Mouse (Mus musculus) lung, embryonic 14.5 days (tissue): Measurements from ENCODE around the gene Kif3a. TPM values are rescaled to one million over a fixed set of nuclear protein-coding genes. Genes with fewer than 3 reads are reported as not detected.

Experiments
- ATAC-seq: fragments of 200-750 bp; cut with Nextera tagmentation; 2 replicates; pipeline ENCODE4 v1.8.0; 2017; ENCODE audit warnings: mild to moderate bottlenecking, moderate TSS enrichment, moderate library complexity; ENCODE audit not compliant: insufficient read depth
- DNase-seq: peaks from one replicate; pipeline ENCODE4 v3.0.0-alpha.2; 2015
- H3K27ac ChIP-seq: fragments of 300-500 bp; sonication (generic); 2 replicates; pipeline ENCODE4 v1.5.1; 2014; ENCODE audit warnings: low read depth, mild to moderate bottlenecking, moderate library complexity
- H3K27me3 ChIP-seq: fragments of 300-500 bp; sonication (generic); 2 replicates; pipeline ENCODE4 v1.6.1; 2014; ENCODE audit warnings: low read length, control low read depth; ENCODE audit not compliant: insufficient read depth
- H3K36me3 ChIP-seq: fragments of 300-500 bp; sonication (generic); 2 replicates; pipeline ENCODE4 v1.6.1; 2014; ENCODE audit warnings: control low read depth; ENCODE audit not compliant: insufficient read depth
- H3K4me1 ChIP-seq: fragments of 300-500 bp; sonication (generic); 2 replicates; pipeline ENCODE4 v1.6.1; 2014; ENCODE audit warnings: antibody characterized with exemption, control low read depth; ENCODE audit not compliant: insufficient read depth
- H3K4me2 ChIP-seq: fragments of 300-500 bp; sonication (generic); 2 replicates; pipeline ENCODE4 v1.6.1; 2014; ENCODE audit warnings: mild to moderate bottlenecking
- H3K4me3 ChIP-seq: fragments of 300-500 bp; sonication (generic); 2 replicates; pipeline ENCODE4 v1.5.1; 2014; ENCODE audit warnings: low read depth, low read length
- H3K9ac ChIP-seq: fragments of 300-500 bp; sonication (generic); 2 replicates; pipeline ENCODE4 v1.6.1; 2014
- H3K9me3 ChIP-seq: fragments of 300-500 bp; sonication (generic); 2 replicates; pipeline ENCODE4 v1.6.1; 2016; ENCODE audit warnings: low read depth, low read length, control low read depth
- CTCF ChIP-seq: IDR thresholded peaks from 2 replicates; pipeline ENCODE4 v1.5.1; 2016; ENCODE audit warnings: antibody characterized with exemption, low read depth
- WGBS: fragments of 180-500 bp; shearing (Covaris S2); extraction: QIAGEN DNeasy Blood & Tissue Kit; methylation state at CpG from one replicate; pipeline ENCODE4 v1.1.7; 2014; 5-methylcytosine and 5-hydroxymethylcytosine counted together
- polyA plus RNA-seq: library from polyadenylated mRNA; unstranded; fragments of >200 nt; fragmentation: Nextera tagmentation; extraction: Ambion mirVana; gene quantifications from 2 replicates; pipeline ENCODE4 v1.2.1, GENCODE M21; 2014

Gene Kif3a
- polyA plus RNA-seq, 1 experiment from 2014 or later: 67.9 TPM

DNA sequence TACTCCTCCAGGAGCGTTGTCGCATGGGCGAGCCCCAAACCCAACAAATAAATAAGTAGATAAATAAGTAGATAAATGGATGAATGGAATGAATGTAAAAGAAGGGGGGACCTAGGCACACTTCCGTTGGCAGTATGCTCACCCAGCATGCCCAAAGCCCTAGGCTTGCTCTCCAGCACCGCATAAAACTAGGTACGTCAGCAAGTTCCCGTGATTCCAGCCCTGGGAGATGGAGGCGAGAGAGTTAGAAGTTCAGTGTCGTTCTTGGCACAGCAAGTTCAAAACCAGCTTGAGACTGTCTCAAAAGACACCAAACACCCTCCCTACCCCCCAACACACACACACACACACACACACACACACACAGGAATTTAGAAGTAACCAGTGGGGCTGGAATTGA is 37.2 kb upstream of the Kif3a start:
- H3K27ac ChIP-seq: no peak overlapping the region
- no peak overlapping the region for H3K9ac ChIP-seq
- no peaks in the 10 kb centered on the region for H3K9me3 ChIP-seq
- WGBS: 70% methylated on average over 9 of the region's 9 CpGs
- H3K4me2 ChIP-seq: no peak overlapping the region
- no peak overlapping the region for H3K4me3 ChIP-seq
- H3K36me3 ChIP-seq: peaks cover 23% of the 10 kb centered on the region; the same call in 1 of the 2 replicates
- DNase-seq (no peak), ATAC-seq (no peak)
- H3K27me3 ChIP-seq: no peaks in the 10 kb centered on the region
- H3K4me1 ChIP-seq: no peaks in the 10 kb centered on the region; the same call in 1 of the 2 replicates
- no peak for TF ChIP-seq CTCF

GRCm38 (mm10) chr11:53531578-53532230 is 35.5 kb upstream of the Kif3a start:
- DNase-seq (no peak), ATAC-seq (no peak)
- TF ChIP-seq CTCF: no peak
- Histone ChIP-seq H3K9me3 (no peaks in the 10 kb centered on the region), H3K4me1 (no peaks in the 10 kb centered on the region; the same call in 1 of the 2 replicates), H3K27ac (no peak overlapping the region), H3K4me3 (no peak overlapping the region), H3K36me3 (peaks cover 38% of the 10 kb centered on the region), H3K9ac (no peak overlapping the region), H3K27me3 (no peaks in the 10 kb centered on the region), H3K4me2 (no peak overlapping the region)
- WGBS: 88% methylated on average over 10 of the region's 10 CpGs

- H3K27me3 ChIP-seq: no peaks in the 10 kb centered on the region
- no peak for ATAC-seq
- no peak overlapping the region for H3K4me2 ChIP-seq
- TF ChIP-seq CTCF: no peak
- DNase-seq: no peak
- H3K36me3 ChIP-seq: peaks cover 43% of the 10 kb centered on the region
- H3K4me1 ChIP-seq: no peaks in the 10 kb centered on the region; the same call in 1 of the 2 replicates
- no peak overlapping the region for H3K4me3 ChIP-seq
- 89% methylated on average over 1 of the region's 1 CpGs for WGBS
- no peak overlapping the region for H3K9ac ChIP-seq
- H3K27ac ChIP-seq: no peak overlapping the region
- no peaks in the 10 kb centered on the region for H3K9me3 ChIP-seq
Observed at GRCm38 (mm10) chr11:53532231-53532620, 35.0 kb upstream of the Kif3a start.

GRCm38 (mm10) chr11:53539002-53539491 is 28.1 kb upstream of the Kif3a start:
- H3K9ac ChIP-seq: no peak overlapping the region
- H3K4me1 ChIP-seq: no peaks in the 10 kb centered on the region
- no peaks in the 10 kb centered on the region for H3K27me3 ChIP-seq
- TF ChIP-seq CTCF: no peak
- no peak overlapping the region for H3K4me2 ChIP-seq
- no peak for DNase-seq
- 66% methylated on average over 15 of the region's 15 CpGs for WGBS
- peaks cover 58% of the 10 kb centered on the region for H3K36me3 ChIP-seq
- no peak overlapping the region for H3K27ac ChIP-seq
- no peak for ATAC-seq
- no peak overlapping the region for H3K4me3 ChIP-seq
- no peaks in the 10 kb centered on the region for H3K9me3 ChIP-seq

GRCm38 (mm10) chr11:53540394-53540793 is 26.8 kb upstream of the Kif3a start:
- Histone ChIP-seq H3K36me3 (peaks cover 48% of the 10 kb centered on the region), H3K4me3 (no peak overlapping the region), H3K9ac (no peak overlapping the region), H3K9me3 (no peaks in the 10 kb centered on the region), H3K27me3 (no peaks in the 10 kb centered on the region), H3K27ac (no peak overlapping the region), H3K4me1 (no peaks in the 10 kb centered on the region), H3K4me2 (no peak overlapping the region)
- no peak for ATAC-seq
- WGBS: 92% methylated on average over 3 of the region's 3 CpGs
- no peak for TF ChIP-seq CTCF
- DNase-seq: no peak

DNA sequence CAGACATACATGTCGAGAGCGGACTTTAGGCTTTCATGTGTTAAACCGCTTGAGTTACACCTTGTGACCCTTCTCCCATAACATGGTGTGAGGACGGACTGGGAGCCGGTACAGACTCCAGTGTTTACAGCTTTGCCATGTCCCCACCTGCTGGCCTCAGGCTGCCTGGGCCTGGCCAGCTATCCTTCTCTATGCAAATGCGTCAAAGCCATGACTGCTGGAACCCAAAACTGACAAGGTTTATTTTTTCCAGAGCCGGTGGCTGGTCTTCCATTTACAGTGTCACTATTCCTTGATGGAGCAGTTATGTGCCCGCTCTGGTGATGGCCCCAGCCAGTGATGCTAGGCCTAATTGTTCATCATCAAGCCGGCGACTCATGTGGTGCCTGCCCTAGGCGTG is 26.0 kb upstream of the Kif3a start:
- Histone ChIP-seq H3K4me3 (no peak overlapping the region), H3K9ac (no peak overlapping the region), H3K4me1 (no peaks in the 10 kb centered on the region), H3K4me2 (no peak overlapping the region), H3K27me3 (no peaks in the 10 kb centered on the region), H3K27ac (no peak overlapping the region), H3K36me3 (peaks cover 40% of the 10 kb centered on the region), H3K9me3 (no peaks in the 10 kb centered on the region)
- TF ChIP-seq CTCF: no peak
- WGBS: 75% methylated on average over 11 of the region's 11 CpGs
- DNase-seq (no peak), ATAC-seq (no peak)

GRCm38 (mm10) chr11:53543021-53543420 is 24.2 kb upstream of the Kif3a start:
- ATAC-seq (no peak), DNase-seq (no peak)
- no peak for TF ChIP-seq CTCF
- Histone ChIP-seq H3K36me3 (peaks cover 25% of the 10 kb centered on the region), H3K9ac (no peak overlapping the region), H3K27me3 (no peaks in the 10 kb centered on the region), H3K4me1 (no peaks in the 10 kb centered on the region), H3K4me2 (no peak overlapping the region), H3K27ac (no peak overlapping the region), H3K9me3 (no peaks in the 10 kb centered on the region), H3K4me3 (no peak overlapping the region)
- 52% methylated on average over 7 of the region's 7 CpGs for whole genome bisulfite sequencing
